Mouse (Mus musculus) heart, embryonic 10.5 days (tissue): ENCODE data around the gene E030018B13Rik. TPM values are rescaled to one million over a fixed set of nuclear protein-coding genes. Genes with fewer than 3 reads are reported as not detected.

ENCODE experiments used
- DNase-seq: peaks from one replicate; pipeline ENCODE4 v3.0.0-alpha.2; 2017; ENCODE audit warnings: low spot score
- H3K27ac ChIP-seq: fragments of 300-500 bp; sonication (generic); 2 replicates; pipeline ENCODE4 v1.5.1; 2016; ENCODE audit warnings: mild to moderate bottlenecking
- H3K27me3 ChIP-seq: fragments of 300-500 bp; sonication (generic); 2 replicates; pipeline ENCODE4 v1.6.1; 2016; ENCODE audit warnings: mild to moderate bottlenecking; ENCODE audit not compliant: poor library complexity, insufficient read depth, severe bottlenecking
- H3K36me3 ChIP-seq: fragments of 300-500 bp; sonication (generic); 2 replicates; pipeline ENCODE4 v1.6.1; 2016; ENCODE audit warnings: mild to moderate bottlenecking, moderate library complexity
- H3K4me1 ChIP-seq: fragments of 300-500 bp; sonication (generic); 2 replicates; pipeline ENCODE4 v1.6.1; 2016; ENCODE audit warnings: mild to moderate bottlenecking
- H3K4me3 ChIP-seq: fragments of 300-500 bp; sonication (generic); 2 replicates; pipeline ENCODE4 v1.5.1; 2016; ENCODE audit warnings: mild to moderate bottlenecking, moderate library complexity
- H3K9me3 ChIP-seq: fragments of 300-500 bp; sonication (generic); 2 replicates; pipeline ENCODE4 v1.6.1; 2016; ENCODE audit warnings: mild to moderate bottlenecking, moderate library complexity
- WGBS: fragments of 180-500 bp; shearing (Covaris S2); methylation state at CpG from one replicate; pipeline ENCODE4 v1.1.7; 2016; 5-methylcytosine and 5-hydroxymethylcytosine counted together
- polyA plus RNA-seq: library from polyadenylated mRNA; unstranded; fragments of >200 nt; fragmentation: Nextera tagmentation; extraction: Ambion mirVana; gene quantifications from 2 replicates; pipeline ENCODE4 v1.2.1, GENCODE M21; 2016

Gene E030018B13Rik
- polyA plus RNA-seq: 0.18 TPM in 1 of 2 replicates, not detected in the other

DNA sequence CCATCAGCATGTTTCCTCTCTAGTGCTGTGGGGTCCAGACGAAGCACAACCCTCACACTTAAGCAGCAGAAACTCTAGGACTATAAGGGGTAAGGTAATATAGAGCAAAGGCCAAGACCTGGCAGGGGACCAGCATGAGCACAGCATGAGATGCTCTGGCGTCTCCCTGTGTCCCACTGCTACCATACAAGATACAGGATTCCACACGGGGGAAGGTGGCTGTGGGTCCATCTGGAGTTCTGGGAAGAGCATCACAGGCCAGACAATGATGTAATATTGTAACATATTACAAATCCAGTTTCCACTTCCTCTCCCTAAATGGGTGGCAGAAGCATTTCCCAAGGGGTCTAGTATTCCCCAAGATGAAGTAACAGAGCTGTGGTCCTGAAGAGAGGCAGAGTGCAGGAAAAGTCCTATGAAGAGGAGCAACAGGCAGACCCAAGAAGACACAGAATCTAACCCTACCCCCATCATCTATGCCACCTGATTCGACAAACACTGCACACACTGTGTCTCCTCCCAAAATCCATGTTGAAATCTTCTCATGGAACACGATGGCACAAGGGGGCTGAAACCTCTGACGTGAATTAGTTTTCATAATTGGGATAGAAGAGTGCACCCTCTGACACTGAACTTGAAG is at the start of gene E030018B13Rik:
E030018B13Rik (plus strand) TSS at position 590 of the 640 bp plus-strand sequence.
- 0 out of 2 replicates have a peak, but pooled peaks cover 5% of the 10 kb centered on the region for H3K36me3 ChIP-seq

DNA sequence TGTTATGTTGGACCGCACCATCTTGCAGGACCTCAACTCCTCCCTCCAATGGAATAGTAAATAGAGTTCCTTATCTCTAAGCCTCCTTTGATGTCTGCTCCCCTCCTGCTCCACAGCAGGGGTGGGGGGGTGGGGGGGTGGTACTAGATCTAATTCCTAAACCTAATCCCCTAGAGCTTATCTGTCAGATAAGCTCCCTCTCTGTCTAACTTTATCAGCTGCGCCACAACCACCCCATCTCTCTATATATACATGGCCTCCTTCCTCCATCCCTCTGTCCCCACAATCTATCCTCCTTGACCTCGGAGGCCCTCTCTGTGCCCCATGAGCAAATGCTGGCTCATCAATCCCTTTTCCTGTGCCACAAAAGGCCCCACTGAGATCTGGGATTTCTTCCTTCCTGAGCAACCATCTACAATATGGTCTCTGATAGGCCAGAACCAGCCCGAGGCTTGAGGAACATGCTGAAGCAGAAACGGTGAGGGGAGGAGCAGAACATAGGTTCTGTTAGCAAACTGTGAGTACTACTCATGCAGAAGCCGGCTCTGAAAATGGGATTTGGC is 48.2 kb upstream of the E030018B13Rik start:
- no peak overlapping the region for H3K27ac ChIP-seq
- no peak overlapping the region for H3K4me3 ChIP-seq
- H3K4me1 ChIP-seq: peaks cover 9% of the 10 kb centered on the region
- WGBS: 18% methylated on average over 6 of the region's 6 CpGs
- H3K36me3 ChIP-seq: no peaks in the 10 kb centered on the region
- peak; percentile 70 for DNase-seq
- no peaks in the 10 kb centered on the region for H3K27me3 ChIP-seq
- no peaks in the 10 kb centered on the region for H3K9me3 ChIP-seq

More for the DNA sequence above, at the start of gene E030018B13Rik:
- H3K27me3 ChIP-seq: no peaks in the 10 kb centered on the region
- no peak within 1 kb of the TSS for H3K27ac ChIP-seq
- H3K4me3 ChIP-seq: no peak within 1 kb of the TSS
- peaks cover 84% of the 10 kb centered on the region for H3K4me1 ChIP-seq
- no peaks in the 10 kb centered on the region for H3K9me3 ChIP-seq
- 86% methylated on average over 6 of the region's 6 CpGs for WGBS
- no peak for DNase-seq

DNA sequence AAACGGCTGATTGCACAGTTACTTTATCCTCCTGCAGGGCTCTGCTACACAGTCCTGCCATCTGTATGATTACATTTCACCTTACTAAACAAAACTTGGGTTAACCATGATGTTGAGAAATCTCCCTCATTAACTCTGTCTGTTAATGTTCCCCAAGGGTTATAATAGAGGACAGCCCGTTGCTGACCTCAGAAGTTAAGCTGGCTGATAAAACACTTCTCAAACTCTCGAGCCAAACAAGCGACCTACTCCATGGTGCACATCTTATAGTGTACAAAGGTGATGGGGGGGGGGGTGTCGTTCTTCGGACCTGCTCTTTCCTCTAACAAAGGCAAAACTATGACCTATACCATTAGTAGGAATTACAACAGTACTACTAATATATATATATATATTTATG is 45.0 kb upstream of the E030018B13Rik start:
- H3K36me3 ChIP-seq: no peaks in the 10 kb centered on the region
- DNase-seq: no peak
- peaks cover 20% of the 10 kb centered on the region for H3K4me1 ChIP-seq
- H3K9me3 ChIP-seq: no peaks in the 10 kb centered on the region
- 79% methylated on average over 6 of the region's 6 CpGs for WGBS
- H3K27me3 ChIP-seq: no peaks in the 10 kb centered on the region
- no peak overlapping the region for H3K4me3 ChIP-seq
- H3K27ac ChIP-seq: no peak overlapping the region

DNA sequence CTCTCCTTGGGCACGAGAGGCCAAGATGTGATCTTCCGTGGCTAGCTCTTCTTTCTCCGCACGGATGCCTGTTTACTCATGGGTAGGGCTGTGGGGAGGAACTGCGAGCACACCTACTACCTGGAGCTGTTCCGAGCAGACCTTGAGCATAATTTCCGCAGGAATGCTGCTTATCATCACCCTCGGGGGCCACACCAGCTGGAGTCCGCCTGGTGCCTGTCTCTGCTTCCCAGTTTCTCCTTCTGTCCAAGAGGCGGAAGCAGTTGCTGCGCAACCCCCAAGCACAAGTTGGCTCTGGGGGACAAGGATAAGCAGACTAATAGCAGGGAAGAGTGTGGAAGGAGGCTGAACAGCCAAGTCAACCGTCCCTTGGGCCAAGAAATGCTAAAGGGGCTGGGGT is 42.8 kb upstream of the E030018B13Rik start:
- Histone ChIP-seq H3K4me1 (peaks cover 19% of the 10 kb centered on the region), H3K36me3 (no peaks in the 10 kb centered on the region), H3K27ac (no peak overlapping the region), H3K9me3 (no peaks in the 10 kb centered on the region), H3K27me3 (no peaks in the 10 kb centered on the region), H3K4me3 (peak overlapping the region; percentile 31; the same call in 1 of the 2 replicates)
- no peak for DNase-seq
- 21% methylated on average over 12 of the region's 12 CpGs for WGBS

DNA sequence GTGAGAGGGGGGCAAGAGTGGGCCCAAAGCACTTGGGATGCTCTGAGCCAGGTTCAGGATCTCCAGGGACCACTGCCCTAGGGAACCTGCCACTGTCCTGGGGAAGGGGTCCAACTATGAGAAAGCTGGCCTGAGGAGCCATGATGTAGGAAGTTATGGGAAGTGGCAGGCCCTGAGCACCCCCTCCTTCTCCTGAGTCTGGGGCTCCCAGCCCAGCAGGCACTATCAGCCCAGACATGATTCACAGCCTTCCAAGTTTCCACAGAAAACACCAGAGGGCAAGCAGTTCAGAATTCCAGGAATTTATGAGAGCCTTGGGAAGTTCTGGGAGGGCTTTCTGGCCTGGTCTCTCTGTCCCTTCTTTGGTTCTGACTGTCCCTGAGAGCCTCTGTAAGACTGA is 41.0 kb upstream of the E030018B13Rik start:
- peaks cover 23% of the 10 kb centered on the region for H3K4me1 ChIP-seq
- no peak overlapping the region for H3K4me3 ChIP-seq
- DNase-seq: no peak
- no peaks in the 10 kb centered on the region for H3K27me3 ChIP-seq
- H3K36me3 ChIP-seq: no peaks in the 10 kb centered on the region
- H3K9me3 ChIP-seq: no peaks in the 10 kb centered on the region
- H3K27ac ChIP-seq: peak overlapping the region; percentile 22; the same call in 1 of the 2 replicates

DNA sequence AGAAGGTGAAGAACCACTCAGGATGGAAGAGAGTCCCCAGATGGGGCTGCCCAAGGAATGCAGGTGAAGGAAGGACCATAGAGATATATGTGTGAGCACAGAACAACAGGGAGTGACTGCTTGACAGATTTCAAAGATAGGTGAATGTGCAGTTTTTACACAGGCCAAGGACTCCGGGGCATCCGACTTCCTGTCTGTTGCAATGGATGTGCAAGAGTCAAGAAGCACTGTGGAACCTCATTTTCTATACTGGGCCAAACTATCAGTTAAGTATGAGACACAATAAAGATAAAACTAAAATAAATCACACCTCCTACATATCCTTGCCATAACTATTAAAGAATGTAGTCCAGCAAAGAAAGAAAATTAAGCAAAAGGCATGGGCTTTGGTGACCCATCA is 40.0 kb upstream of the E030018B13Rik start:
- H3K4me3 ChIP-seq: no peak overlapping the region
- H3K36me3 ChIP-seq: no peaks in the 10 kb centered on the region
- no peaks in the 10 kb centered on the region for H3K9me3 ChIP-seq
- 83% methylated on average over 2 of the region's 2 CpGs for WGBS
- H3K4me1 ChIP-seq: peaks cover 23% of the 10 kb centered on the region
- no peak overlapping the region for H3K27ac ChIP-seq
- DNase-seq: no peak
- no peaks in the 10 kb centered on the region for H3K27me3 ChIP-seq

DNA sequence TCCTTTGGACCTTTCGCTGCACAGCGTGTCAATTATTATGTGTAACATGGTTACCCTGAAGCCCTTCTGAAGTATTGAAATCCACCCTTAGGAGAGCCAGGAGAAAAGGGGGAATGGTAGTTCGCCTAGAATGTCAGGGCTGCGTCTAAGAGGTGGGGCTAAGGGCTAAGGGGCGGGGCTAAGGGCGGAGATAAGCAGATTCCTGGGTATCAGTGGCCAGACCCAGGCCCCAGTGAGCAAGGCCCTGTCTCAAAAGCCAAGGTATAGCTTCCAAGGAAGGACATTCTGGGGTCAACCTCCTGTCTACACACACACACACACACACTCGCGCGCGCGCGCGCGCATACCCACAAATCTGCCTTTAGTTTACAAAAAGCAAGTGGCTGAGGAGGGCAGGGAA is 39.0 kb upstream of the E030018B13Rik start:
- H3K36me3 ChIP-seq: no peaks in the 10 kb centered on the region
- peak overlapping the region; percentile 36 for H3K4me3 ChIP-seq
- no peaks in the 10 kb centered on the region for H3K9me3 ChIP-seq
- H3K27ac ChIP-seq: no peak overlapping the region
- H3K4me1 ChIP-seq: peaks cover 23% of the 10 kb centered on the region
- H3K27me3 ChIP-seq: no peaks in the 10 kb centered on the region
- no peak for DNase-seq
- 26% methylated on average over 14 of the region's 14 CpGs for WGBS

DNA sequence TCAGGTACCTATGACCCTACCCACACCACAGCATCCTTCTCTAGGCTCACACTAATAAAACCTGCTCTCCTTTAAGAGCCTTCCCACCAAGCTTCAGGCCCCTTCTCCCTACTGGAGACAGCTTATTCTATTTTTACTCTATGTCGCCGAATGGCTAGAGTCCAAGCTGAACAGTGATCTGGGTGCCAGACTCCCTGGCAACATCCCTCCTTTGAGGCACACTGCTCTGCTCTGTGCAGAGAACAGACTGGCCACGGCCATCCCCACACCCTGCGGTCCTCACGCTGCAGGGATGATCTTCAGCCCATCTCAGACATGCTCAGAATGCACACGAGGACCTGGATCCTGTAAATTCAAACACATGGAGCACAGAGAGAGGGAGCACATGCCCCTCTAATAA is 37.1 kb upstream of the E030018B13Rik start:
- no peak for DNase-seq
- no peak overlapping the region for H3K4me3 ChIP-seq
- no peak overlapping the region for H3K27ac ChIP-seq
- H3K36me3 ChIP-seq: no peaks in the 10 kb centered on the region
- peaks cover 18% of the 10 kb centered on the region for H3K4me1 ChIP-seq
- WGBS: 64% methylated on average over 6 of the region's 6 CpGs
- H3K27me3 ChIP-seq: no peaks in the 10 kb centered on the region
- no peaks in the 10 kb centered on the region for H3K9me3 ChIP-seq

DNA sequence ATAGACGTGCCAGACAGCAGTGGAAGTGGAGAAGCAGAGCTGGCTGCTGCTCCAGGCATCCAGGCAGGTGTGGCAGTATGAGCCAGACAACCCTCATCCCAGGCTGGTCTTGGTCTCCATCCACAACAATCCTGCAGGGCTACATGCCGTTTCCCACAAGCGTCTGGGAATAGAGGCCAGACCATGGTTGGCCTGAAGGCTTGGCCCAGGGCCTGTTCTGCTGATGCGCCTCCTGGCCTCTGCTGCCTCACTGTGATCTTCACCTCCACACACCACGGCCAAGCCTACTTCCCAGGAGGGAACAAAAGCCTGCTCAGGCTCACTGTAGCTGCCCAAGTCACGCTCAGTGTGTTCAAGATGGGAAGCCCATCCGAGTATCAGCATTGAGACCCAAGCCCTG is 33.9 kb upstream of the E030018B13Rik start:
- Histone ChIP-seq H3K36me3 (no peaks in the 10 kb centered on the region), H3K4me3 (no peak overlapping the region), H3K27me3 (no peaks in the 10 kb centered on the region), H3K9me3 (no peaks in the 10 kb centered on the region), H3K27ac (no peak overlapping the region), H3K4me1 (peaks cover 18% of the 10 kb centered on the region)
- DNase-seq: no peak
- WGBS: 86% methylated on average over 7 of the region's 7 CpGs

DNA sequence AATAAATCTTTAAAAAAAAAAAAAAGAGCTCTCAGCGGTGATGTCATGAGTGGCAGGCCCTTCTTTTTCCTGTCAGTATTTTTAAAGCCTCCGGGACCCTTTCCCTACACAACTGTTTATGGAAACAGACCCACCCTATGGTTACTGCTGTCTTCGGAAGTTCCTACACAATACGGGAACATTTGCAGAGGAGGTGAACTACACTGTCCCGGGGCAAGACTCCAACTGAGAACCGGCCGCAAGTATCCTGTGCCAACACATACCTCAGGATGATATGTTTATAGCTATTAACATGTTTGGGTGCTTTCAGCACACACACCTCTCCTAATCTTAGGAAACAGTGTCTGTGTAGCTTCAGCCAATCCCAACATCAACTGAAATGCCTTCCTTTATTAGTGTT is 31.6 kb upstream of the E030018B13Rik start:
- Histone ChIP-seq H3K4me3 (no peak overlapping the region), H3K36me3 (peaks cover 6% of the 10 kb centered on the region), H3K27me3 (no peaks in the 10 kb centered on the region), H3K4me1 (peaks cover 29% of the 10 kb centered on the region), H3K27ac (no peak overlapping the region), H3K9me3 (no peaks in the 10 kb centered on the region)
- no peak for DNase-seq
- WGBS: 86% methylated on average over 7 of the region's 7 CpGs

DNA sequence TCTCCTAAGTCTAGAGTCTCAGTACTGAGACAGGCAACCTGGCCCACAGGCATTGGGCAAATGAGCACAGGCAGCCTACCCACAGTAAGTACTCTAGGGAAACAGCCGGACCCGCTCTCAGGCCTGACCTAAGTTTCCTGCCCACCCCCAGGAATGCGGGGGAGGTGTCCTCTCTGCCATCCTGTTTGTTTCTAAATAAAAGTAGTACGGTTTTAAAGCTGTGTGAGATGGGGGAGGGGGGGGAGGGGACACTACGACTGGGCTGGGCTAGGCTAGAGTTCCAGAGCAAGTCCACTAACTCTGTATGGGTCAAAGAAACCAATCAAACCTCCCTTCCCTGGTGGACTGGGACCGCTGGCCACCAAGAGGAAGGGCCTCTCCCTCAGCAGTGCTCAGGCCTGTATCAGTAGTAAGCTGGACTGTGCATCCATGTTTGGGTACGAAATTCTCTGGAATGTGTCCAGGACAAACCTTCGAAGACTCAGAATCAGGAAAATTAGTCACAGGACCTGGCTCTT is 29.6 kb upstream of the E030018B13Rik start:
- peaks cover 32% of the 10 kb centered on the region for H3K4me1 ChIP-seq
- no peak for DNase-seq
- H3K9me3 ChIP-seq: no peaks in the 10 kb centered on the region
- no peaks in the 10 kb centered on the region for H3K27me3 ChIP-seq
- H3K4me3 ChIP-seq: no peak overlapping the region
- H3K36me3 ChIP-seq: peaks cover 21% of the 10 kb centered on the region
- 36% methylated on average over 8 of the region's 8 CpGs for WGBS
- peak overlapping the region; percentile 36; the same call in 1 of the 2 replicates for H3K27ac ChIP-seq

DNA sequence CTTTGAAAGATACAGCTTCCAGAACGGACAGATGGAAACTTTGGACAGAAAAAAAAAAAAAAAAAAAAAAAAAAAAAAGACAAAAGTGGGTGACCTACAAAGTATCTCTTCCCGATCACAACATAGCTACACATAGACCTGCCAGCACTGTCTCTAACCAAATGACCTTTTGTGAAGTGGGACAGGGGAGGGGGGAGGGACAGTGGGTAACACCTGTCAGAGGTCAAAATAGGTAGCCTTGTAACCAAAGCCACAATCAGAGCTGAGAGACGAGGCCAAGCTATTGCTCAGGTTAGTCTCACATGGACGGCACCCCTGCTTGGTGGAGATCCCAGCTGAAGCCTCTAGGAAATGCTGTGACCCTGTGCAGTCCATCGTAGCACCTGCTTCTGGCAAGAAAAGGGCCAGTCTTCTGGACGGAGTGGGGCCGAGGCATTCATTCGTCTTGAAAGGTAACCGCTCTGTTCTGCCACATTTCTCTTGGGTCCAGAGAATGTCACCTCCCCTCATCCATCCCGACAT is 29.0 kb upstream of the E030018B13Rik start:
- Histone ChIP-seq H3K9me3 (no peaks in the 10 kb centered on the region), H3K27ac (no peak overlapping the region), H3K4me1 (peaks cover 32% of the 10 kb centered on the region), H3K4me3 (no peak overlapping the region), H3K27me3 (no peaks in the 10 kb centered on the region), H3K36me3 (peaks cover 21% of the 10 kb centered on the region)
- no peak for DNase-seq
- 83% methylated on average over 10 of the region's 10 CpGs for WGBS

DNA sequence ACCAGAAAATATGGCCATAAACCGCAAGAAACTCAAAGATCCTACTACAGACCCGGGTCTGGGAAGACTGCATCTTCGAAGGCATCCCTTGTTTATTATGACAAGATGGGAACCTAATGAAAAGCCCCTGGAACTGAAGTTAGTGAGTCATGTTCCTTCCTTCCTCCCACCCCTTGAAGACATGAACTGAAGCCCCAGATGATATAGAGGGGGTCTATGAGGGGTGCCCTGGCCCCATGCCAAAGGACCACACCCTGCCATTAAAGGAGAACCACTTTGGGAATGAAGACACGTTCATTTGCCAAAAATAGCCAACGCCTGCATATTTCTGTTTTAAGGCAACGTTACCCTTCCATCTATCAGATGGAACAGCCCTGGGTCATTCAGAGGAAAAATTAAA is 28.0 kb upstream of the E030018B13Rik start:
- H3K9me3 ChIP-seq: no peaks in the 10 kb centered on the region
- no peak overlapping the region for H3K27ac ChIP-seq
- peaks cover 21% of the 10 kb centered on the region for H3K36me3 ChIP-seq
- 72% methylated on average over 6 of the region's 6 CpGs for WGBS
- H3K4me1 ChIP-seq: peaks cover 32% of the 10 kb centered on the region
- DNase-seq: no peak
- H3K4me3 ChIP-seq: no peak overlapping the region
- H3K27me3 ChIP-seq: no peaks in the 10 kb centered on the region
